Mouse (Mus musculus) G1E (cell line): ENCODE data around the gene Txnrd2.

Source experiments
- CTCF ChIP-seq: IDR thresholded peaks from 2 replicates; pipeline ENCODE4 v1.5.1; 2012; ENCODE audit warnings: low read depth, low read length, inconsistent platforms, mixed read lengths
- GATA1 ChIP-seq: IDR thresholded peaks from 2 replicates; pipeline ENCODE4 v1.6.1; 2012; ENCODE audit warnings: borderline replicate concordance, low read length, inconsistent platforms, mixed read lengths
- POLR2AphosphoS5 ChIP-seq: IDR thresholded peaks from 2 replicates; pipeline ENCODE4 v1.6.1; 2012; ENCODE audit warnings: low read depth, low read length, inconsistent platforms; ENCODE audit not compliant: insufficient replicate concordance
- TAL1 ChIP-seq: conservative IDR thresholded peaks from 2 replicates; pipeline ENCODE4 v1.6.1; 2012; ENCODE audit warnings: low read depth, low read length, inconsistent platforms, mixed read lengths

DNA sequence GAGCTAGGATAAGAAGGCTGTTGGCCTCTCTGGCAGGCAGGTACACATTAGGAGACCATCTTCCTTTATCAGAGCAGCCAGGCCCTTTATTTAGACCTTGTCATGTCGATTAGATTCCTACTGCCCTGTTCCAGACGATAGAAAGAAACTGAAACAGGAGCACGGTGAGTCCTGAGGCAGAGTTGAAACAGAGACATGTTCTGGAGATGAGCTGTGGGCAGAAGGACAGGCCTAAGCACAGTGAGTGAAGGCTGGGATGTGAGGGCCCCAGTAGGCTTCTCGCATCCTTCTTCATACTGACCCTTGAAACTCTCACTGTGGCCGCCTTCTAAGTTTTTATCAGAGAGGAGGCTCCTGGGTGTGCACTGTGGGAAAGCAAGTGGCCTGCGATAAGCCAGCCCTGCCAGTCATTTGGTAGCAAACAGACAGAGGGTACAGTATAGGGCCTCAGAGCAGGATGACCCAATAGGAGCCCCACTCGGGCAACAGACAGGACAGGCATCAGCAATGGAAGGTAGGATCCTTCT is 2.4 kb downstream of the Txnrd2 start:
- TF ChIP-seq CTCF (no peak), GATA1 (no peak), POLR2AphosphoS5 (no peak), TAL1 (peak; percentile 58)
